Mouse (Mus musculus): Measurements from ENCODE around the gene Ctsz. TPM values are rescaled to one million over a fixed set of nuclear protein-coding genes. Genes with fewer than 3 reads are reported as not detected.

Ctsz gene
- polyA plus RNA-seq, 1 experiment, result 112 TPM

GRCm38 (mm10) chr2:174446905-174447304 lies 8.1 kb upstream of the Ctsz start:
- WGBS, result 90% methylated on average over 8 of the region's 8 CpGs
- TF ChIP-seq CTCF (IDR thresholded peaks at IDR 0.05; ENCODE audit: control insufficient read depth, insufficient read depth, low read length) (no peak), POLR2A (IDR thresholded peaks at IDR 0.05; ENCODE audit: borderline replicate concordance, control insufficient read depth, low read depth, low read length) (no peak)

GRCm38 (mm10) chr2:174446492-174446891 lies 7.7 kb upstream of the Ctsz start:
- no peak for TF ChIP-seq POLR2A (IDR thresholded peaks at IDR 0.05; ENCODE audit: borderline replicate concordance, control insufficient read depth, low read depth, low read length)
- TF ChIP-seq CTCF (IDR thresholded peaks at IDR 0.05; ENCODE audit: control insufficient read depth, insufficient read depth, low read length), result no peak
- 74% methylated on average over 7 of the region's 7 CpGs for WGBS
- H3K27ac ChIP-seq (ENCODE audit: control insufficient read depth, insufficient read depth, low read depth, low read length, poor library complexity), result no peak overlapping the region
- no peak overlapping the region for H3K4me3 ChIP-seq (replicated peaks; ENCODE audit: control insufficient read depth, low read depth, low read length)
- peaks cover 2% of the 10 kb centered on the region; the same call in 1 of the 2 replicates for H3K4me1 ChIP-seq (ENCODE audit: control insufficient read depth, insufficient read depth, low read length)

More at GRCm38 (mm10) chr2:174446905-174447304, 8.1 kb upstream of the Ctsz start:
- no peak overlapping the region for H3K27ac ChIP-seq (ENCODE audit: control insufficient read depth, insufficient read depth, low read depth, low read length, poor library complexity)
- peaks cover 2% of the 10 kb centered on the region; the same call in 1 of the 2 replicates for H3K4me1 ChIP-seq (ENCODE audit: control insufficient read depth, insufficient read depth, low read length)
- H3K4me3 ChIP-seq (replicated peaks; ENCODE audit: control insufficient read depth, low read depth, low read length), result no peak overlapping the region

- Histone ChIP-seq H3K4me1 (ENCODE audit: control insufficient read depth, insufficient read depth, low read length) (peaks cover 4% of the 10 kb centered on the region; the same call in 1 of the 2 replicates), H3K27ac (ENCODE audit: control insufficient read depth, insufficient read depth, low read depth, low read length, poor library complexity) (no peak overlapping the region), H3K4me3 (replicated peaks; ENCODE audit: control insufficient read depth, low read depth, low read length) (no peak overlapping the region)
- TF ChIP-seq POLR2A (IDR thresholded peaks at IDR 0.05; ENCODE audit: borderline replicate concordance, control insufficient read depth, low read depth, low read length), result no peak
- no peak for TF ChIP-seq CTCF (IDR thresholded peaks at IDR 0.05; ENCODE audit: control insufficient read depth, insufficient read depth, low read length)
- WGBS, result 69% methylated on average over 6 of the region's 6 CpGs
These were observed 6.2 kb upstream of the Ctsz start for GRCm38 (mm10) chr2:174445018-174445417.

GRCm38 (mm10) chr2:174444359-174444758 lies 5.5 kb upstream of the Ctsz start:
- Histone ChIP-seq H3K4me1 (ENCODE audit: control insufficient read depth, insufficient read depth, low read length) (peaks cover 4% of the 10 kb centered on the region; the same call in 1 of the 2 replicates), H3K27ac (ENCODE audit: control insufficient read depth, insufficient read depth, low read depth, low read length, poor library complexity) (no peak overlapping the region), H3K4me3 (replicated peaks; ENCODE audit: control insufficient read depth, low read depth, low read length) (no peak overlapping the region)
- WGBS, result 79% methylated on average over 7 of the region's 7 CpGs
- TF ChIP-seq POLR2A (IDR thresholded peaks at IDR 0.05; ENCODE audit: borderline replicate concordance, control insufficient read depth, low read depth, low read length), result no peak
- no peak for TF ChIP-seq CTCF (IDR thresholded peaks at IDR 0.05; ENCODE audit: control insufficient read depth, insufficient read depth, low read length)

- no peak overlapping the region for H3K4me3 ChIP-seq (replicated peaks; ENCODE audit: control insufficient read depth, low read depth, low read length)
- 57% methylated on average over 2 of the region's 2 CpGs for WGBS
- peaks cover 4% of the 10 kb centered on the region; the same call in 1 of the 2 replicates for H3K4me1 ChIP-seq (ENCODE audit: control insufficient read depth, insufficient read depth, low read length)
- TF ChIP-seq POLR2A (IDR thresholded peaks at IDR 0.05; ENCODE audit: borderline replicate concordance, control insufficient read depth, low read depth, low read length) (no peak), CTCF (IDR thresholded peaks at IDR 0.05; ENCODE audit: control insufficient read depth, insufficient read depth, low read length) (no peak)
- no peak overlapping the region for H3K27ac ChIP-seq (ENCODE audit: control insufficient read depth, insufficient read depth, low read depth, low read length, poor library complexity)
These were observed 4.2 kb upstream of the Ctsz start for GRCm38 (mm10) chr2:174443046-174443445.

GRCm38 (mm10) chr2:174442460-174442859 lies 3.6 kb upstream of the Ctsz start:
- no peak overlapping the region for H3K27ac ChIP-seq (ENCODE audit: control insufficient read depth, insufficient read depth, low read depth, low read length, poor library complexity)
- H3K4me3 ChIP-seq (replicated peaks; ENCODE audit: control insufficient read depth, low read depth, low read length), result no peak overlapping the region
- 77% methylated on average over 9 of the region's 9 CpGs for WGBS
- H3K4me1 ChIP-seq (ENCODE audit: control insufficient read depth, insufficient read depth, low read length), result peaks cover 4% of the 10 kb centered on the region; the same call in 1 of the 2 replicates
- TF ChIP-seq CTCF (IDR thresholded peaks at IDR 0.05; ENCODE audit: control insufficient read depth, insufficient read depth, low read length) (no peak), POLR2A (IDR thresholded peaks at IDR 0.05; ENCODE audit: borderline replicate concordance, control insufficient read depth, low read depth, low read length) (no peak)

GRCm38 (mm10) chr2:174441898-174442297 lies 3.1 kb upstream of the Ctsz start:
- WGBS, result 62% methylated on average over 4 of the region's 4 CpGs

GRCm38 (mm10) chr2:174439961-174440360 lies 1.1 kb upstream of the Ctsz start:
- Histone ChIP-seq H3K4me1 (ENCODE audit: control insufficient read depth, insufficient read depth, low read length) (peaks cover 6% of the 10 kb centered on the region; the same call in 1 of the 2 replicates), H3K4me3 (replicated peaks; ENCODE audit: control insufficient read depth, low read depth, low read length) (no peak overlapping the region), H3K27ac (ENCODE audit: control insufficient read depth, insufficient read depth, low read depth, low read length, poor library complexity) (peak overlapping the region; percentile 37; the same call in 1 of the 2 replicates)
- WGBS, result 76% methylated on average over 9 of the region's 9 CpGs
- TF ChIP-seq CTCF (IDR thresholded peaks at IDR 0.05; ENCODE audit: control insufficient read depth, insufficient read depth, low read length), result no peak
- no peak for TF ChIP-seq POLR2A (IDR thresholded peaks at IDR 0.05; ENCODE audit: borderline replicate concordance, control insufficient read depth, low read depth, low read length)

More at GRCm38 (mm10) chr2:174441898-174442297, 3.1 kb upstream of the Ctsz start:
- H3K4me3 ChIP-seq (replicated peaks; ENCODE audit: control insufficient read depth, low read depth, low read length), result no peak overlapping the region
- peaks cover 4% of the 10 kb centered on the region; the same call in 1 of the 2 replicates for H3K4me1 ChIP-seq (ENCODE audit: control insufficient read depth, insufficient read depth, low read length)
- no peak for TF ChIP-seq CTCF (IDR thresholded peaks at IDR 0.05; ENCODE audit: control insufficient read depth, insufficient read depth, low read length)
- H3K27ac ChIP-seq (ENCODE audit: control insufficient read depth, insufficient read depth, low read depth, low read length, poor library complexity), result no peak overlapping the region

- Histone ChIP-seq H3K4me3 (replicated peaks; ENCODE audit: control insufficient read depth, low read depth, low read length) (no peak overlapping the region), H3K4me1 (ENCODE audit: control insufficient read depth, insufficient read depth, low read length) (peaks cover 8% of the 10 kb centered on the region; the same call in 1 of the 2 replicates), H3K27ac (ENCODE audit: control insufficient read depth, insufficient read depth, low read depth, low read length, poor library complexity) (peak overlapping the region; percentile 37; the same call in 1 of the 2 replicates)
- TF ChIP-seq CTCF (IDR thresholded peaks at IDR 0.05; ENCODE audit: control insufficient read depth, insufficient read depth, low read length) (no peak), POLR2A (IDR thresholded peaks at IDR 0.05; ENCODE audit: borderline replicate concordance, control insufficient read depth, low read depth, low read length) (no peak)
- WGBS, result 9% methylated on average over 5 of the region's 5 CpGs
These were observed 605 bp upstream of the Ctsz start for GRCm38 (mm10) chr2:174439450-174439838.
